Mouse (Mus musculus) bone marrow macrophage, adult 2 months (primary cell): Measurements from ENCODE around the gene Esr1.

ENCODE experiments used
- CTCF ChIP-seq: IDR thresholded peaks from 2 replicates; pipeline ENCODE4 v1.5.1; 2012; ENCODE audit warnings: low read depth, mild to moderate bottlenecking, low read length, moderate library complexity
- POLR2A ChIP-seq: IDR thresholded peaks from 2 replicates; pipeline ENCODE4 v1.6.1; 2012; ENCODE audit warnings: mild to moderate bottlenecking, low read depth, low read length, borderline replicate concordance

DNA sequence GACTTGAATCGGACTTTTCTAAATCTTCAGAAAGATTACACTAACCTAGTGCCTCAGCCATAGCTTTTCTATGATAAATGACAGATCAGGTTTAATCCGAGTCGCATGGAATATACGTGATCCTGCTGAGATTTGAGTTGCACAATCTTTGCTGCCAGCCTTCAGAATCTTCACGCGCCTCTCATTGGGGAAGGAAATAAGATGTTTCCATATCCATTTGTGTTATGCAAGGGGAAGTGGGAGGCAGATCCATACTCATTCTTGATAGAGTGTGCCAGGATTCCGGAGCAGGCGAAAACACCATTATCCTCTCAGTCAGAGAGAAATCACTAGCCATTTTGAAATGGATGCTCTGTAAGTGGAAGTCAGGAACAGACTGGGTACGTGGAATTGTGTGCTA is 35.5 kb downstream of the Esr1 start:
- TF ChIP-seq POLR2A, result no peak
- TF ChIP-seq CTCF, result no peak
